Mouse (Mus musculus) right cerebral cortex, postnatal 36 days (tissue): ENCODE measurements at regions not wholly inside any gene's neighbourhood (a gene's known extent, or its start where the extent isn't known, plus 50 kb on each side); places are given as distances from the start of the nearest gene placed in this dataset.
"Not testable (repeated sequence)": the region's sequence is repeated elsewhere in the genome, so short reads cannot be mapped to it uniquely, and the experiment has no call there.

Experiments used
- DNase-seq, 2 experiments: peaks; one replicate each; pipeline ENCODE4 v3.0.0; 2022; ENCODE audit warnings: low spot score in 2 of 2, mixed read lengths in 1 of 2

GRCm38 (mm10) chr12:6638761-6639281 is 1263.3 kb upstream of the Klhl29 start:
- DNase-seq, result peak; percentile 79 to 88

- DNase-seq, result peak; percentile 5 to 36
Observed at GRCm38 (mm10) chr12:6637771-6638305, 1262.4 kb upstream of the Klhl29 start.

- DNase-seq, result no peak
Observed at GRCm38 (mm10) chr12:6622575-6623146, 1247.2 kb upstream of the Klhl29 start.

GRCm38 (mm10) chr12:6601111-6601510 is 1225.6 kb upstream of the Klhl29 start:
- DNase-seq, result no peak

DNA sequence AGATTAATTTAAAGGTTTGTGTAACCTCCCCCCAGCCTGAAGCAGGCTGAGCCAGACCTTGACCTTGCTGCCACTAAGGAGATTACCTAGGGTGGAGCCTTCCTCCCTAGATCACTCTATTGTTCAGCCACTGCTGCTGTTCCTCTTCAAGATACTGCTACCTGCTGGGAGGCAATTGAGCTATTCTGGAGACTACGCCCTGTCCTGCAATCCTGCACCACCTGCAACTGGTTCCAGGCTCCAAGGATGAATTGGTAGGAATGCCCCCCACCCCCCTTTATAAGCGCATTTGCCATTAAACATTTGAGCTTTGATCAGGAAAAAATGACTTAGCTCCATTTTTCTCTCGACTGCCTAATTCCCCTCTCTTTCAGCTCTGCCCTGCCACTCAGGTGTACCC is 1220.0 kb upstream of the Klhl29 start:
- not testable (repeated sequence) for DNase-seq

GRCm38 (mm10) chr12:6590231-6590630 is 1214.7 kb upstream of the Klhl29 start:
- DNase-seq, result no peak

DNA sequence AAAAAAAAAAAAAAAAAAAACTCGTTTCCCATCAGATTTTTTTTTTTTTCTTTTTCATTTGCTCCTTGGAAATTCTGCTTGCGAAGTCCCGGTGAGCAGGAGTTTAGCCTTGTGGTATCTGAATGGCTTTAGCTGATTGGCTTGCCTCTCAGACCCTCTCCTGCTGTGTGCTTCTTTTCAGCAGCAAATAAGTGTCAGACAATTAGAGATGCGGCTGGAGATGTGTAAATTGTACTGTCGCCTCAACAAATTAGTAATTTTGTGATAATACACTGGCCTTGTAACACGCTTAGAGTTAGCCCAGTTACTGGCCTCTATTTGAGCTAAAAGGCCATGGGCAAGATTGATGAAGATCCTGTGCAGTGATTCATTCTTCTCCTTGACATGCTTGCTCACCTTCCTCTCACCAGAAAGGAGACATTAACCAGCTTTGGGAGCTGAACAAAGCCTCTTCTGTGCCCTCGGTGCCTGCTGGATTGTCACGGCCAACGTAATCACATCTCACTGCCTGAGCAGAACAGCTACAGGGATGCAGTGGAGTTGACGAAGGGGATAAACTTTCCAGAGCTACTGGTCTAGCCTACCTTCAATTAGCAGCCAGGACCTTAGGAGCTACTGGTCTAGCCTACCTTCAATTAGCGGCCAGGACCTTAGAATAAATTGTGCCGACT is 1212.7 kb upstream of the Klhl29 start:
- no peak for DNase-seq

GRCm38 (mm10) chr12:6580195-6580594 is 1204.7 kb upstream of the Klhl29 start:
- peak in 1 of 2 experiments; percentile 26 for DNase-seq

DNA sequence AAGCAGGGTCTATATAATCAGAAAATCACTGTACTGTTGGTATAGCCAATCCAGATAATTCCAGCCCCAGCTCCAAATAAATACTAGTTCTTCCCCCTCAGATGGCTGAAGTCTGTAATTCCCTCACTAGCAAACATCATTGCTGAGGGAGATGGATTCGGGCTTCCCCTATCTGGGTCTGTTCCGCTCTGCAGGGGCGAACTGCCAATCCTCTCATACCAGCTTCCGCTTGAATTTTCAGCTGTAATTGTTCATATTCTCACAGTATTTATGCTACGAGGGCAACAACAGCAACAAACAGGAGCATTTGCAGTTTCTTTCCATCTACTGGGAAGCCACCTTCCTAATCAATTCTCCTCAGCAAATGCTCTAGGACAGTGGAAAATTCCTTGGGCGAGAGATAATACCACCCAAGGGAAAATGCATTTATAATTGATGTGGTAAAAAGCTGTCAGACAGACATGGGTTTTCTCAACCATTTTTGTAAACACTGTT is 1201.4 kb upstream of the Klhl29 start:
- no peak for DNase-seq
